Mouse (Mus musculus) myocyte (in vitro differentiated cells): Measurements from ENCODE around the gene Gpr33.

Experiments
- POLR2A ChIP-seq: IDR thresholded peaks from one replicate; pipeline ENCODE4 v1.6.1; 2011; ENCODE audit warnings: low read depth, mild to moderate bottlenecking, control low read depth, moderate library complexity; ENCODE audit not compliant: insufficient read length
- POLR2AphosphoS2 ChIP-seq: IDR thresholded peaks from one replicate; pipeline ENCODE4 v1.6.1; 2011; ENCODE audit warnings: low read depth, control low read depth; ENCODE audit not compliant: insufficient read length
- USF1 ChIP-seq: IDR thresholded peaks from one replicate; pipeline ENCODE4 v1.6.1; 2011; ENCODE audit warnings: low read depth, mild to moderate bottlenecking, control low read depth, moderate library complexity

DNA sequence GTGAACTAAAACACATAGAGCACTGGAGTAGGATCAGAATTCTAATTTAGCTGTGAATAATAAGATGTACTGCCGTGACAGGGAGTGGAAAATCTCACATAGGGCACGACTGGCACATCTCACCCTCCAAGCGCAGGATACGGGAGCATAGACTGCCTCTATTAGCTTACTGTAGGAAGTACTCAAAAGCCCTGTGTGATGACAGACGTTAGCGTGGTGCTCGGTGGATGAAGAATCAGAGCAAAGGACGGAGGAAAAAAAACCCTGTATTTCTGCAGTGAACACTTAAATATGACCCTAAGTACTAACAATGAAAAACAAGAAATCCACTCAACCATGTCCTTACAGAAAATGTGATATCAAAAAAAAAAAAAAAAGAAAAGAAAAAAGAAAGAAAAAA, 15.7 kb downstream of the Gpr33 start:
- no peak for TF ChIP-seq USF1
- no peak for TF ChIP-seq POLR2A
- TF ChIP-seq POLR2AphosphoS2: no peak
